Mouse (Mus musculus): ENCODE measurements around the gene Gpc3. TPM values are rescaled to one million over a fixed set of nuclear protein-coding genes. Genes with fewer than 3 reads are reported as not detected.

Gpc3 gene
- polyA plus RNA-seq, 1 experiment from 2014 or later: 330 TPM

- H3K4me2 ChIP-seq (replicated peaks): no peak overlapping the region
- no peaks in the 10 kb centered on the region for H3K36me3 ChIP-seq
- H3K4me1 ChIP-seq: no peaks in the 10 kb centered on the region
- H3K4me3 ChIP-seq: no peak overlapping the region
- 65% methylated on average over 3 of the region's 3 CpGs for WGBS
- no peak overlapping the region for H3K9ac ChIP-seq
- no peaks in the 10 kb centered on the region for H3K27me3 ChIP-seq
- no peaks in the 10 kb centered on the region for H3K9me3 ChIP-seq (replicated peaks)
- ATAC-seq (ENCODE audit: low FRiP score): no peak
- H3K27ac ChIP-seq: no peak overlapping the region
Measured at GRCm38 (mm10) chrX:52544623-52545022, 69.1 kb downstream of the Gpc3 start.

GRCm38 (mm10) chrX:52537282-52537681 is 76.5 kb downstream of the Gpc3 start:
- Histone ChIP-seq H3K9me3 (replicated peaks) (no peaks in the 10 kb centered on the region), H3K9ac (no peak overlapping the region), H3K4me2 (replicated peaks) (no peak overlapping the region), H3K36me3 (no peaks in the 10 kb centered on the region), H3K4me1 (no peaks in the 10 kb centered on the region), H3K27ac (no peak overlapping the region), H3K4me3 (no peak overlapping the region), H3K27me3 (no peaks in the 10 kb centered on the region)
- WGBS: 69% methylated on average over 5 of the region's 5 CpGs
- no peak for ATAC-seq (ENCODE audit: low FRiP score)

GRCm38 (mm10) chrX:52533766-52534165 is 80.0 kb downstream of the Gpc3 start:
- Histone ChIP-seq H3K4me2 (replicated peaks) (no peak overlapping the region), H3K9me3 (replicated peaks) (no peaks in the 10 kb centered on the region), H3K4me1 (no peaks in the 10 kb centered on the region), H3K36me3 (no peaks in the 10 kb centered on the region), H3K27me3 (no peaks in the 10 kb centered on the region), H3K9ac (no peak overlapping the region), H3K4me3 (no peak overlapping the region), H3K27ac (no peak overlapping the region)
- ATAC-seq (ENCODE audit: low FRiP score): no peak
- WGBS: 74% methylated on average over 1 of the region's 1 CpGs

- no peak overlapping the region for H3K4me2 ChIP-seq (replicated peaks)
- H3K9ac ChIP-seq: no peak overlapping the region
- H3K9me3 ChIP-seq (replicated peaks): no peaks in the 10 kb centered on the region
- no peaks in the 10 kb centered on the region for H3K36me3 ChIP-seq
- no peak overlapping the region for H3K4me3 ChIP-seq
- no peak for ATAC-seq (ENCODE audit: low FRiP score)
- no peaks in the 10 kb centered on the region for H3K27me3 ChIP-seq
- WGBS: 68% methylated on average over 4 of the region's 4 CpGs
- no peaks in the 10 kb centered on the region for H3K4me1 ChIP-seq
- H3K27ac ChIP-seq: no peak overlapping the region
Measured at GRCm38 (mm10) chrX:52533098-52533497, 80.7 kb downstream of the Gpc3 start.

GRCm38 (mm10) chrX:52532124-52532523 is 81.6 kb downstream of the Gpc3 start:
- 84% methylated on average over 2 of the region's 2 CpGs for WGBS

GRCm38 (mm10) chrX:52526086-52526485 is 87.7 kb downstream of the Gpc3 start:
- Histone ChIP-seq H3K4me3 (no peak overlapping the region), H3K36me3 (no peaks in the 10 kb centered on the region), H3K4me2 (replicated peaks) (no peak overlapping the region), H3K4me1 (no peaks in the 10 kb centered on the region), H3K9me3 (replicated peaks) (no peaks in the 10 kb centered on the region), H3K27me3 (no peaks in the 10 kb centered on the region), H3K9ac (no peak overlapping the region), H3K27ac (no peak overlapping the region)
- no peak for ATAC-seq (ENCODE audit: low FRiP score)
- 72% methylated on average over 5 of the region's 5 CpGs for WGBS

More at GRCm38 (mm10) chrX:52532124-52532523, 81.6 kb downstream of the Gpc3 start:
- Histone ChIP-seq H3K4me1 (no peaks in the 10 kb centered on the region), H3K27me3 (no peaks in the 10 kb centered on the region), H3K36me3 (no peaks in the 10 kb centered on the region), H3K4me2 (replicated peaks) (no peak overlapping the region), H3K4me3 (no peak overlapping the region), H3K9me3 (replicated peaks) (no peaks in the 10 kb centered on the region), H3K9ac (no peak overlapping the region), H3K27ac (no peak overlapping the region)
- no peak for ATAC-seq (ENCODE audit: low FRiP score)

GRCm38 (mm10) chrX:52525132-52525531 is 88.6 kb downstream of the Gpc3 start:
- no peak for ATAC-seq (ENCODE audit: low FRiP score)
- H3K36me3 ChIP-seq: no peaks in the 10 kb centered on the region
- H3K9ac ChIP-seq: no peak overlapping the region
- H3K4me3 ChIP-seq: no peak overlapping the region
- WGBS: 78% methylated on average over 3 of the region's 3 CpGs
- no peaks in the 10 kb centered on the region for H3K4me1 ChIP-seq
- H3K9me3 ChIP-seq (replicated peaks): no peaks in the 10 kb centered on the region
- no peaks in the 10 kb centered on the region for H3K27me3 ChIP-seq
- H3K4me2 ChIP-seq (replicated peaks): no peak overlapping the region
- H3K27ac ChIP-seq: no peak overlapping the region

- Histone ChIP-seq H3K36me3 (no peaks in the 10 kb centered on the region), H3K4me3 (no peak overlapping the region), H3K9me3 (replicated peaks) (no peaks in the 10 kb centered on the region), H3K27ac (no peak overlapping the region), H3K4me2 (replicated peaks) (no peak overlapping the region), H3K27me3 (no peaks in the 10 kb centered on the region), H3K9ac (no peak overlapping the region), H3K4me1 (no peaks in the 10 kb centered on the region)
- 61% methylated on average over 3 of the region's 3 CpGs for WGBS
- no peak for ATAC-seq (ENCODE audit: low FRiP score)
Measured at GRCm38 (mm10) chrX:52514553-52514952, 99.2 kb downstream of the Gpc3 start.

GRCm38 (mm10) chrX:52511151-52511550 is 102.6 kb downstream of the Gpc3 start:
- no peak for ATAC-seq (ENCODE audit: low FRiP score)
- Histone ChIP-seq H3K4me2 (replicated peaks) (no peak overlapping the region), H3K4me3 (no peak overlapping the region), H3K9me3 (replicated peaks) (no peaks in the 10 kb centered on the region), H3K27ac (no peak overlapping the region), H3K27me3 (no peaks in the 10 kb centered on the region), H3K4me1 (no peaks in the 10 kb centered on the region), H3K9ac (no peak overlapping the region), H3K36me3 (no peaks in the 10 kb centered on the region)
- WGBS: 76% methylated on average over 4 of the region's 4 CpGs

GRCm38 (mm10) chrX:52503857-52504256 is 109.9 kb downstream of the Gpc3 start:
- no peak overlapping the region for H3K4me3 ChIP-seq
- ATAC-seq (ENCODE audit: low FRiP score): no peak
- H3K27ac ChIP-seq: no peak overlapping the region
- 68% methylated on average over 3 of the region's 3 CpGs for WGBS
- H3K9ac ChIP-seq: no peak overlapping the region
- H3K4me1 ChIP-seq: no peaks in the 10 kb centered on the region
- H3K9me3 ChIP-seq (replicated peaks): no peaks in the 10 kb centered on the region
- H3K4me2 ChIP-seq (replicated peaks): no peak overlapping the region
- H3K36me3 ChIP-seq: no peaks in the 10 kb centered on the region
- H3K27me3 ChIP-seq: no peaks in the 10 kb centered on the region

GRCm38 (mm10) chrX:52489461-52489860 is 124.3 kb downstream of the Gpc3 start:
- Histone ChIP-seq H3K9ac (no peak overlapping the region), H3K27me3 (no peaks in the 10 kb centered on the region), H3K4me2 (replicated peaks) (no peak overlapping the region), H3K36me3 (no peaks in the 10 kb centered on the region), H3K27ac (no peak overlapping the region), H3K4me1 (no peaks in the 10 kb centered on the region), H3K4me3 (no peak overlapping the region), H3K9me3 (replicated peaks) (no peaks in the 10 kb centered on the region)
- 75% methylated on average over 4 of the region's 4 CpGs for WGBS
- no peak for ATAC-seq (ENCODE audit: low FRiP score)

GRCm38 (mm10) chrX:52455074-52455588 is 158.6 kb downstream of the Gpc3 start:
- Histone ChIP-seq H3K4me1 (no peaks in the 10 kb centered on the region), H3K36me3 (no peaks in the 10 kb centered on the region), H3K9ac (no peak overlapping the region), H3K4me3 (no peak overlapping the region), H3K9me3 (replicated peaks) (no peaks in the 10 kb centered on the region), H3K4me2 (replicated peaks) (no peak overlapping the region), H3K27me3 (no peaks in the 10 kb centered on the region), H3K27ac (no peak overlapping the region)
- no peak for ATAC-seq (ENCODE audit: low FRiP score)
- 50% methylated on average over 5 of the region's 5 CpGs for WGBS

- no peak overlapping the region for H3K9ac ChIP-seq
- H3K4me3 ChIP-seq: no peak overlapping the region
- H3K27me3 ChIP-seq: no peaks in the 10 kb centered on the region
- H3K27ac ChIP-seq: no peak overlapping the region
- no peaks in the 10 kb centered on the region for H3K4me1 ChIP-seq
- no peaks in the 10 kb centered on the region for H3K36me3 ChIP-seq
- H3K4me2 ChIP-seq (replicated peaks): peak overlapping the region; percentile 29
- H3K9me3 ChIP-seq (replicated peaks): no peaks in the 10 kb centered on the region
- peak; percentile 96 for ATAC-seq (ENCODE audit: low FRiP score)
- WGBS: 24% methylated on average over 6 of the region's 6 CpGs
Measured at GRCm38 (mm10) chrX:52453445-52454182, 160.1 kb downstream of the Gpc3 start.

Data from hindbrain, embryonic 12.5 days (tissue).